Mouse (Mus musculus) hindbrain, embryonic 11.5 days (tissue): ENCODE measurements at regions not wholly inside any gene's neighbourhood (a gene's known extent, or its start where the extent isn't known, plus 50 kb on each side); places are given as distances from the start of the nearest gene placed in this dataset.

Source experiments
- ATAC-seq: fragments of 200-750 bp; cut with Nextera tagmentation; 2 replicates; pipeline ENCODE4 v1.8.0; 2017; ENCODE audit warnings: mild to moderate bottlenecking, moderate TSS enrichment, moderate library complexity; ENCODE audit not compliant: low FRiP score
- DNase-seq: peaks from one replicate; pipeline ENCODE4 v3.0.0-alpha.2; 2015; ENCODE audit warnings: low spot score
- H3K27ac ChIP-seq: fragments of 300-500 bp; sonication (generic); 2 replicates; pipeline ENCODE4 v1.5.1; 2014; ENCODE audit warnings: mild to moderate bottlenecking, low read depth, low read length
- H3K27me3 ChIP-seq: fragments of 300-500 bp; sonication (generic); 2 replicates; pipeline ENCODE4 v1.6.1; 2014; ENCODE audit warnings: mild to moderate bottlenecking, low read length, moderate library complexity, mixed read lengths; ENCODE audit not compliant: control insufficient read depth, insufficient read depth
- H3K36me3 ChIP-seq: fragments of 300-500 bp; sonication (generic); 2 replicates; pipeline ENCODE4 v1.6.1; 2014; ENCODE audit warnings: mild to moderate bottlenecking, low read length, moderate library complexity, mixed read lengths; ENCODE audit not compliant: control insufficient read depth, insufficient read depth
- H3K4me1 ChIP-seq: fragments of 300-500 bp; sonication (generic); replicated peaks from 2 replicates; pipeline ENCODE4 v1.6.1; 2014; ENCODE audit warnings: low read length, mixed read lengths; ENCODE audit not compliant: control insufficient read depth, insufficient read depth
- H3K4me2 ChIP-seq: fragments of 300-500 bp; sonication (generic); replicated peaks from 2 replicates; pipeline ENCODE4 v1.6.1; 2014; ENCODE audit warnings: mild to moderate bottlenecking, low read depth, low read length
- H3K4me3 ChIP-seq: fragments of 300-500 bp; sonication (generic); 2 replicates; pipeline ENCODE4 v1.5.1; 2014; ENCODE audit warnings: low read depth, low read length
- H3K9ac ChIP-seq: fragments of 300-500 bp; sonication (generic); 2 replicates; pipeline ENCODE4 v1.6.1; 2014; ENCODE audit warnings: low read depth, low read length
- H3K9me3 ChIP-seq: fragments of 300-500 bp; sonication (generic); 2 replicates; pipeline ENCODE4 v1.6.1; 2016; ENCODE audit warnings: low read length; ENCODE audit not compliant: control insufficient read depth
- WGBS: fragments of 180-500 bp; shearing (Covaris S2); extraction: QIAGEN DNeasy Blood & Tissue Kit; methylation state at CpG from one replicate; pipeline ENCODE4 v1.1.7; 2014; 5-methylcytosine and 5-hydroxymethylcytosine counted together

DNA sequence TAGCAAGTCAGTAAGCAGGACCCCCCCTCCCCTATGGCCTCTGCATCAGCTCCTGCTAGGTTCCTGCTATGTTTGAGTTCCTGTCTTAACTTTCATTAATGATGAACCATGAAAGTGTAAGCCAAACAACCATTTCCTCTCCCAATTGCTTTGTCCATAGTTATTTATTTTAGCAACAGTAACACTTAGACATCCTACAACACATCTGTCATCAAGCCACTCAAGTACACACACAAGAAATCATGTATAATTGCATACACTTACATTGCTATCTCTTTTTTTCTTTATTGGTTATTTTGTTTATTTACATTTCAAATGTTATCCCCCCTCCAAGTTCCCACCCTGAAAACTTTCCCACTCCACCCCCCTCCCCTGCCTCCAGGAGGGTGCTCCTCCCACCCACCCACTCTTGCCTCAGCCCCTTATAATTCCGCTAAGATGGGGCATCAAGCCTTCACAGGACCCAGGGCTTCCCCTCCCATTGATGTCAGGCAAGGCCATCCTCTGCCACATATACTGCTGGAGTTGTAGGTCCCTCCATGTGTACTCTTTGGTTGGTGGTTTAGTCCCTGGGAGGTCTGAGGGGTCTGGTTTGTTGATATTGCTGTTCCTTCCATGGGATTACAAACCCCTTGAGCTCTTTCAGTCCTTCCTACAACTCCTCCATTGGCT, 310.9 kb upstream of the Ccnh start:
- no peaks in the 10 kb centered on the region for H3K9me3 ChIP-seq
- H3K4me3 ChIP-seq, result no peak overlapping the region
- H3K4me2 ChIP-seq, result no peak overlapping the region
- H3K4me1 ChIP-seq, result no peaks in the 10 kb centered on the region
- no peaks in the 10 kb centered on the region for H3K27me3 ChIP-seq
- WGBS, result 73% methylated on average over 1 of the region's 1 CpGs
- ATAC-seq (no peak), DNase-seq (no peak)
- no peak overlapping the region for H3K27ac ChIP-seq
- no peak overlapping the region for H3K9ac ChIP-seq
- H3K36me3 ChIP-seq, result no peaks in the 10 kb centered on the region

DNA sequence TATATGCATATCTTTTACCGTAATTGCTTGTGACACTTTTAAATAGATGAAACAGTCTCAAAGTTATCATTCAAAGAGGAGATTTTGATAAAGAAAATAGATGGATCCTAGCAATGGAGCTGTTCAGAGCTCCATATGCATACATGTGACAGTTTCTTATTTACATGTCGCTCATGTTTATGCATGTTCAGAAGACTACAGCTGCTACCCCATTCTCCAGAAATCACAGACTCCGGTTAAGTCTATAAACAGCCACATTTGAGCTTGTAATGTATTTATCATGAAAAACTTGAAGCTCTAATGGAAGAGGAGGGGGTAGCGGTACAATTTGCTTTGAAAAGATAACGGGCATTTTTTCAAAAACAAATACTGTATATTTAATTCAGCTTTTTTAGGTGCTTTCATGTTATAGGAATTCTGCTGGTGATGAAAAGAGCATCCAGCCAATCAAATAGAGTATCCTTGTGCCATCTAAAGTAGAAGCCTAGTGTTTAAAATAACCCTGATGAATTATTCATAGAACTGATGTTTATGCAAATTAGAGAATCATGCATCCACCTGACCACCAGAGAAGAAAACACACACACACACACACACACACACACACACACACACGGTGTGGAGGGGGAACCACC, 283.7 kb upstream of the Ccnh start:
- 75% methylated on average over 6 of the region's 6 CpGs for WGBS
- no peaks in the 10 kb centered on the region for H3K27me3 ChIP-seq
- no peak overlapping the region; the same call in 1 of the 2 replicates for H3K27ac ChIP-seq
- peak; percentile 95 for ATAC-seq
- no peak overlapping the region for H3K4me3 ChIP-seq
- no peaks in the 10 kb centered on the region for H3K4me1 ChIP-seq
- H3K9me3 ChIP-seq, result no peaks in the 10 kb centered on the region
- no peak overlapping the region for H3K9ac ChIP-seq
- DNase-seq, result peak; percentile 27
- no peaks in the 10 kb centered on the region for H3K36me3 ChIP-seq
- no peak overlapping the region for H3K4me2 ChIP-seq

DNA sequence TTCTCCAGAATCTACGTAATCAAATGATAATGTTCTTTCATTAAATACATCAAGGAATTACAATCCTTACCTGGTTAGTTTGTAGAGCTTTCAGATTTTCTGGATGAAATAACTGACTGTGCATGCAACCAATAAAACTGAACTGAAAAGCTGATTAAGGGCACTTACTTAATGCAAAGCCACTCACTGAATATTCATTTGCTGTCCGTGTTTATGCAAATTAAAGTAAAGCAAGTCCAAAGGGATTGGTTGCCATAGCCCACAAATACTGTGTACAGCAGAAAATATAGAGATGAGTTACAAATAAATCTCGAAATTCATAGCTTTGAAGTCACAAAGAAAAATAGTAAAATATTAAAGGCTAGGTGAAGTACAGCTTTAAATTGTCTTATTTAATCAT, 283.2 kb upstream of the Ccnh start:
- Histone ChIP-seq H3K27me3 (no peaks in the 10 kb centered on the region), H3K36me3 (no peaks in the 10 kb centered on the region), H3K4me3 (no peak overlapping the region), H3K9me3 (no peaks in the 10 kb centered on the region), H3K4me1 (no peaks in the 10 kb centered on the region), H3K27ac (no peak overlapping the region), H3K9ac (no peak overlapping the region), H3K4me2 (no peak overlapping the region)
- DNase-seq (no peak), ATAC-seq (peak; percentile 83)
- WGBS, result 63% methylated on average over 3 of the region's 3 CpGs

DNA sequence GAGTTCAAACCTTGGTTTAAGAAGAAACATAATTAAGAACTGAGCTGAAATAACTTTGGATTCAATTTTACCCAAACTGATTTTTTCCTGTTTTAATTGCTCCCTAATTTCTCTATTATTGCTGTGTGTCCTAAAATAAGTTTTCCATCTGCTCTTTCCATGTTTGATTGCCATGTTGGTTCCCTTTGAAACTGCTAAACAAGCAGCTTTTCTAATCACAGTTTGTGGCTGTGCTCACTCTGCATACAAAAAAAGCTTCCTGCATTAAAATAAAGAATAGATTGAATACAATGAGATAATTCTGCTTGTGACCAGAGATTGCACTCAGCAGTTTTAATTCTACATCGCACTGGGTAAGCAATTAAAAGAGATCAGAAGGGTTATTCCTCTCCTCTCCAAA, 257.9 kb upstream of the Ccnh start:
- Histone ChIP-seq H3K27me3 (no peaks in the 10 kb centered on the region), H3K9ac (no peak overlapping the region), H3K4me1 (no peaks in the 10 kb centered on the region), H3K4me2 (no peak overlapping the region), H3K9me3 (no peaks in the 10 kb centered on the region), H3K4me3 (no peak overlapping the region), H3K27ac (no peak overlapping the region), H3K36me3 (no peaks in the 10 kb centered on the region)
- DNase-seq, result no peak
- ATAC-seq, result no peak
- WGBS, result 78% methylated on average over 1 of the region's 1 CpGs

DNA sequence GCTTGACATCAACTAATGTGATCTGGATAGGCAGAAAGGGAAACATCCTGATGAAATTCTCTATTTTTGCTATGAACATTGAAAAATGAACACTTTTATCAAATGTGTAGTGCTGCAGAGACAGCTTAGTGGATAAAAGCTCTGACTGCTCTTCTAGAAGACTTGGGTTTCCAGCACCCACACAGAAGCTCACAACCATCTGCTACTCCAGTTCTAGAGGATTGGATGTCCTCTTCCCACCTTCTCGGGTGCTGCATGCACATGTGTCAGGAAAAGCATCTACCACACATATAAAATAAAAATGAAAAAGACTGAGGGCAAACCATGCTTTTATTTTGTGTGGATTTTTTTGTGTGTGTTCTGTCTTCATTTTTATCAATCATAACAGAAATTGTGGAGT, 253.6 kb upstream of the Ccnh start:
- DNase-seq (no peak), ATAC-seq (no peak)
- H3K9ac ChIP-seq, result no peak overlapping the region
- no peaks in the 10 kb centered on the region for H3K27me3 ChIP-seq
- H3K9me3 ChIP-seq, result no peaks in the 10 kb centered on the region
- H3K4me2 ChIP-seq, result no peak overlapping the region
- H3K4me1 ChIP-seq, result no peaks in the 10 kb centered on the region
- no peak overlapping the region for H3K27ac ChIP-seq
- H3K4me3 ChIP-seq, result no peak overlapping the region
- 83% methylated on average over 1 of the region's 1 CpGs for WGBS
- H3K36me3 ChIP-seq, result no peaks in the 10 kb centered on the region

DNA sequence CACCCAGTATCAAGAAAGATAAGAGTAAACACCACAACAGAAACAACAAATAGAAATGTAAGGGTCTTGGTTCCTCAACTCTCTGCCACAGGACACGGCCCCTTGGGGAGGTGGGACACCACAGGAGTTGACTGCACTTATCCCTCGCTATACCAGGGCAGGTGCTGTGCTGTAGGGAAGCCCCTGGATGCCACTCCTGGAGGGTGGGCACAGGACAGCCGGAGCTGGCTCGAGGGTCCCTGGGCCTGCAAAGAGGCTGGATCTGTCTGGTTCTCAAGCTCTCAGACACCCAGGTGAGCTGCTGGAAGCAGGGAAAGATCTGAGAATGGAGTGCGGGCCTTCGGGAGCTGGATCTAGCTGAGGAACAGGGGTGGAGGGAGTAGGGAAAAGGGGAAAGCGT, 249.5 kb upstream of the Ccnh start:
- no peaks in the 10 kb centered on the region for H3K4me1 ChIP-seq
- DNase-seq, result no peak
- no peaks in the 10 kb centered on the region for H3K9me3 ChIP-seq
- no peak overlapping the region for H3K27ac ChIP-seq
- H3K9ac ChIP-seq, result no peak overlapping the region
- H3K4me2 ChIP-seq, result no peak overlapping the region
- WGBS, result 94% methylated on average over 7 of the region's 7 CpGs
- no peak for ATAC-seq
- H3K36me3 ChIP-seq, result no peaks in the 10 kb centered on the region
- H3K4me3 ChIP-seq, result no peak overlapping the region
- H3K27me3 ChIP-seq, result no peaks in the 10 kb centered on the region

DNA sequence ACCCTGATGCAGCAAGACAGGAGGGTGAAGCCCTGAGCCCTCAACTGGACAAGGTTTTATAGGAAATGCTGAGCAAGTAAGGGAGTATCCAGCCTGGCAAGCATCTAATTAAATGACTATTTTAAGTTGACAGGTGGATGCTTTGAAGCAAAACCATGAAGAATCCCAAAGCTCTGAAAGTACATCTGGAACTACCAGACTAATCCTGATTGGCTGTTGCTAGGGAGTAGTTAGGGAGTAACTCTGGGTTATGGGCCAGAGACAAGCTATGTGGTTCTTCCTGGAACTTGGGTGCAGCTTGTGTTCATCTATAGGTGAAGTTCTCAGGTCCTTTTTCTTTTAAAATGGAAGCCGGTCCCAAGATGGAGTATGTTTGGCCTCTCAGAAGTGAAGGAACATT, 248.3 kb upstream of the Ccnh start:
- DNase-seq (no peak), ATAC-seq (no peak)
- no peaks in the 10 kb centered on the region for H3K36me3 ChIP-seq
- no peak overlapping the region for H3K4me3 ChIP-seq
- no peaks in the 10 kb centered on the region for H3K27me3 ChIP-seq
- WGBS, result 95% methylated on average over 1 of the region's 1 CpGs
- H3K9ac ChIP-seq, result no peak overlapping the region
- H3K4me1 ChIP-seq, result no peaks in the 10 kb centered on the region
- no peak overlapping the region for H3K4me2 ChIP-seq
- no peak overlapping the region for H3K27ac ChIP-seq
- no peaks in the 10 kb centered on the region for H3K9me3 ChIP-seq

DNA sequence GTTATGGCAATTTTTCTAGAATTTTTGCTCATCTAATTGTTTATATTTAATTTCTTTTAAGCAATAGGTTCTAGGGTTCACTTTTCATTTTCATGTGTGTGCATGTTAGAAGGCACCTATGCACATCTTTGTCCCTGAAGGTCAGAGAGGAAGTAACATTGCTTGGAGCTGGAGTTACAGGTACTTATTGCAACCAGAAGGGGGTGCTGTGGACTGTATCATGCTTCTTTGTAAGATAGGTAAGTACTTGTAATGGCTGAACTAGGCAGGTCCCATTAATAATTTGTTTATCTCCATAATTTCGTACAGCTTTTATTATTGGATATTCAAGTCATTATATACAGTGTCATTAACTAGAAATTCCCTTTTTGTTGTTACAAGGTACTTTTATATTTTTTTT, 238.3 kb upstream of the Ccnh start:
- Histone ChIP-seq H3K9ac (no peak overlapping the region), H3K4me3 (no peak overlapping the region), H3K36me3 (no peaks in the 10 kb centered on the region), H3K4me1 (no peaks in the 10 kb centered on the region), H3K9me3 (no peaks in the 10 kb centered on the region), H3K27me3 (no peaks in the 10 kb centered on the region), H3K27ac (no peak overlapping the region), H3K4me2 (no peak overlapping the region)
- peak; percentile 31 for DNase-seq
- peak; percentile 49; the same call in 1 of the 2 replicates for ATAC-seq
- 58% methylated on average over 1 of the region's 1 CpGs for WGBS

DNA sequence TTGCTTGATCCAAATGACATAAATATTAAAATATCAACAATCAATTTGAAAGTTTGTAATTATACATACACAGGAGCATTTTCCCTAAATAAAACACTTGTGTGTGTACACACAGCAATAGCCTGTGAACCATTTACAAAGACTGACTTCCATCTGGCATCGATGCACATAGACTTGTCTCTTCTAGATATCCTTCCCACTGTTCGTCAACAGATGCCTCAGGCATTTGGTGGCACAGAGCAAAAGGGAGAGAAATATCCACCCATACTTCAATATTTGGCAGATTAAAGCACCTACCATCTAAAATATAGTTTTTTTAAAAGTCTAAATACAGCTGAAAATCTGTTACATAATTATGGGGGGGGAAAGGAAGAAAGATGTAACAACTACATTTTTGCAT, 236.0 kb upstream of the Ccnh start:
- Histone ChIP-seq H3K4me1 (no peaks in the 10 kb centered on the region), H3K27ac (no peak overlapping the region), H3K4me3 (no peak overlapping the region), H3K9me3 (no peaks in the 10 kb centered on the region), H3K9ac (no peak overlapping the region), H3K36me3 (no peaks in the 10 kb centered on the region), H3K27me3 (no peaks in the 10 kb centered on the region), H3K4me2 (no peak overlapping the region)
- WGBS, result 89% methylated on average over 2 of the region's 2 CpGs
- no peak for DNase-seq
- ATAC-seq, result no peak
